Mouse (Mus musculus) frontal cortex, postnatal 25 days (tissue): ENCODE data around the gene Nxn.

Source experiments
- DNase-seq, 2 experiments: peaks; one replicate each; pipeline ENCODE4 v3.0.0; 2022; ENCODE audit warnings: low spot score in 2 of 2

The Nxn gene

DNA sequence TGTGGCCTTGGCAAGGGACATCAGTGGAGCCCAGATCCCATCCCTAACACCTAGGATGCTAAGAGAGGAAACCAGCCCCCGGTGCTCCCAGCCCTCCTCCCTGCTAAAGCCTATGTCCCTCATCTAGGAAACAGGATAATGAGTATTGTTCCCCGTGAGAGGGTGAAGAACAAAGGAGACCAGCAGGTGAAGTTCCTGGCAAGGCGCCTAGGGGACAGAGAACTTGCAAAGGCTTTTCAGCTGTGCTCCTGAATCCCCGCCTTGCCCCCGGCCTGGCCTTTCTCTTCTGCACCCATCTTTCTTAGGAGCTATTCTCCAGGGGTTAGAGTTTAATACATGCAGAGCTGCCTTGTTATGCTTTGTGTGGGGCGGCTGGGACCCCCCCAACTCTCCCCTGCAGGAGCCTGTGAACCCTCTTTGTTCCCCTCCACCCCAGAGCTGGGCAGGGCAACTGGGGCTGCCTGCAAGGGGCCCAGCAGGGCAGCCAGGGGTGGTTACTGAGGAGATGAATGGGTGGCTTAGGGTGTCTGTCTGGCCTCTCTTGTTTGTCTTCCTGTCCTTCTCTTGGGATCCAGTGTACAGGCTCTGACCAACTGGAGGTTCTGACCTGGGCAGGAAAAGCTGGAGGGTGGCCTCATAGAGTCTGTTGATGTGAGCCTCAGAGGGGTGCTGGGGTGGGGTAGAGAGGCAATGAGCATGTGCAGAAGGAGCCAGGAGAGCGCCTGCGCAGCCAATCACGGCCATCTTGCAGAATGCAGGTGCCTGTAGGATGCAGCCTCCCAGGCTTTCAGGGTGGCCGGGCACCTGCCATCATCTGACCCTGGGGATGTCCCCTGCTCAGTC is 138.5 kb downstream of the Nxn start:
- no peak for DNase-seq

DNA sequence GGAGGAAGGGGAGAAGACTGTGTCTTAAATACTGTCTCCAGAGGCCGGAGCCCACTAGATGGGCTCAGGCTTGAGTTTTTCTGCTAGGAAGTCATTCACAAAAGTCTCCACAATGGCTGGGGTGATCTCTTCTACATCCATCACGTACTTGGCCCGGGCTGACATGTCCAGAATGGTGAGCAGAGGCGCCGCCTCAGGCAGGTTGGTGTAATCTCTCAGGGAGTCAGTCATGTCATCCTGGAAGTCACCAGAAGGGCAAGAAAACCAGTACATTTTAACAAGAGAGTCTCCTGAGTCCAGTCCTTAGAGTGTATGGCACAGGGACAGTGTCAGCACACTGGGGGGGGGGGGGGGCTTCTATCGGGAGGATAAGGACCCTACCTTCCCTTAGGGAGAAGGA is 140.4 kb downstream of the Nxn start:
- DNase-seq: no peak

DNA sequence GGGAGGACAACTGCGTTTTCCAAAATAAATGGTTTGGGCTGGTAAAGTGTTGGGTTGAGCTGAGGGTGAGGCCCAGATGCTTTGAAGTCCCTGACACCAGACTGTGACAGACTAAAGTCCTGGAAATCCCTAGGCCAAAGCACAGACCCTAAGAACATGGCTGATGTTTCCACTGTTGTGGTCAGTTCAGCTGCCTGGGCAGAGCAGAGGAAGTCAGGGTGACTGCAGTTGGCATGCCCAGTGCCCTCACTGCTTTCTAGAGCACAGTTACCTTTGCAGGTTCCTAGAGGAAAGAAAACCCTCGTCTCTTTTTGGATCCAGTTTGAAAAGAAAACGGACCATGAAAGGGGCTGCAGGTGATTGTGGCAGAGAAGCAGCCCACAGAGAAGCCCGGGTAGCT is 141.6 kb downstream of the Nxn start:
- no peak for DNase-seq

DNA sequence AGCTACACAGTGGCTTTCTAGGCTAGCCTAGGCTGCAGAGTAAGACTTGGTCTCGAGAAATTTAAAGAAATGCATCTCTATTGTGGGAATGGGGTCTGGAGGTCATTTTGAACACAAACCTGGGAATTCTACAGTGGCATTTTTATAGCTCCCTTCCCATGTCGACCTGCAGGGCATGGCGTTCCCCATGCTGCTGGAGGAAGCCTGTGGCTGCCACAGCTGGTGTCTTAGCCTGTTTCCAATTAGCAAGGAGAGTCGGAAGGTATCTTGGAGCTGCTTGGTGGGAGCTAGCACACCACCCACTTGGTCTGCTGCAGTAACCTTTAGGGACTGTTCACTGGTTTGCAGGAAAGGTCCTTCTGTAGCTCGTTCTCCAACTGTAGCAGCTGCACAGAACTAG is 142.8 kb downstream of the Nxn start:
- DNase-seq: no peak

DNA sequence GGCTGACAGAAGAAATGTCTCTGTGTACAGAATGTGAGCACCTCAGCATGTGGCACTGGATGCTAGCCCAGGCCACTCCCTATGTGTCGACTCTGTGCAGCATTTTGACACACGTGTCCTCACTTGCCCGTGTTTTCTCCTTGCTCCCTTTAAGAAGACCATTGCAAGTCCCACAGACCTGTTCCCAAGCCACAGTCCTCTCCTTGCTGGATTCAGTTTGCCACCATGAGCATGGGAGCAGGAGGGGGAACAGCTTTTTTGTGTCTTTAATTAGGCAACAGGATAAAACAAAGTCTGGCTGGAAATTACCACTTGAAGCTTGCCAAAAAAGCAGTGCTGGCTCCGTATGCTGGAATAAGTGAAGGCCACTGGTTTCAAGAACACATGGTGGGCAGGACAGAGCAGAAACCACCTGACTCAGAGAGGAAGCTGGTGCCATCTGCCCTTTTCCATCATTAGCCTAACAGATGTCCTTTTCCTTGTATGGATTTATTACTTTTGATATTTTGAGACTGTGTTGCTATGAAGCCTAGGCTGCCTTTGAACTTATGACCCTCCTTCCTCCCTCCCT is 143.4 kb downstream of the Nxn start:
- no peak for DNase-seq

DNA sequence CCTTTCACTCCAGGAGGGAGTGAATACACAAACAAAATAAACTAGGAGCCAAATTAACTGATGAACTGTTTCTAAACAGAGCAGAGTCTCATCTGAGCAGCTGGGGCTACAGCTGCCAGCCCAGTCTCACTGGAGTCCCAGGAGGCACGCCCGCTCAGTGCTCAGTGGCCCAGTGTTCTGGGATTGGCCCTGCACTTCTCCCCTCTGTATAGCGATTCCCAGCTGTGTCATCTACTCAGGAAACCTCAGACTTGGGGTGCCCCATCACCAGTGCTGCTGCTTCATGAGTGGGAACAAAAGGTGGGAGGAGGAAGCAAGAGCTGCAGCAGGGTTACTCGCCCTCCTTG is 145.0 kb downstream of the Nxn start:
- no peak for DNase-seq

DNA sequence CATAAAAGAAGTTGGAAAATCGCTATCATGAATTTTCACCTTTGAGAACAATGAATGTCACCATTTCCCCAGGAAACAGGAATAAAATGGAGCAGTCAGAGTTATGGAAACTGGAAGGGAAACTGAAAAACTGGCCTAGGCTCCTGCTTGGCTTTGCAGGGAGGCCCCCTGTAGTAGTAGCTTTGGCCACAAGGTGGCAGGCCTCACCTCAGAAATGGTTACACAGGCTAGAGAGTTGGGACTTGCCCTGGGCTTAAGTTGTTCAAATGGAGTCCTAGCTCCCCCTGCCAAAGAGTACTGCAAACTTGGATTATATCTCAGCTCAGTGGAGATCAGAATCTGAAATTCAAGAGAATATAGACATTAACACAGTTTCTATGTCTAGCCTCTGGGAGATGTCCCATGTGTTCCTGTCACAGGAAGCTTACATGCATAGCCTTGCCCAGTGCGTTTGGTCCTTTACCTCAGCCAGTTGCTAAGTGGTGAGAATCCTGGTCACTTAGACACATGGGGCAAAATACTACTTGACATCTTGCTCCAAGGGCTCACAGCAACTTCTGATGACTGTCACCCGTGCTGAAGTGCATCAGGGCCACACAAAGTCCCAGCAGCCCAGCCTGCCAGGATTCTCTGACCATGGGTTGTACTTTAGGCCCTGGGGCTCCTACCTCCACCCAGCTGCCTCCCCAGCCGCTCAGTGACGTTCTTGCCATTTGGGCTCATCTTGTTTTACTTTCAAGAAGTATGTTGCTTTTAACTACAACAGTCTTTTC is 145.6 kb downstream of the Nxn start:
- peak; percentile 81 to 82 for DNase-seq

DNA sequence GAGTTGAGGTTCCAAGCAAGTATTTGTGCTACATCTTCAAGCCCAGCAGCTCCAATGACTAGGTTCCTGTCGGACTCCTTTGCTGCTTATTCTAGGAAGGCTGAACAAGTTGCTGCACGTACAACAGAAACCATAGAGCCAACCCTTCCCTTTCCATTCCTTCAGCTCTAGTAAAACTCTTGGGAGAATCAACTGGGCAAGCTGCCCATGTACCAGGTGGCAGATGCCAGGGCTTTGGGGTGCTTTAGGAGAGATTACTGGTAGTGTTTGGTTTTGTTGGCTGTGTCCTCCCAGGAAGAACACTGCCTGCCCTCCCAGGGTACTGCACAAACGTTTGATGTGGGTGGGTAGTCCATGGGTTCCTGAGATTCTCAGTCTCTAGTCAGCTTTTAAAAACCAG is 146.9 kb downstream of the Nxn start:
- DNase-seq: no peak

DNA sequence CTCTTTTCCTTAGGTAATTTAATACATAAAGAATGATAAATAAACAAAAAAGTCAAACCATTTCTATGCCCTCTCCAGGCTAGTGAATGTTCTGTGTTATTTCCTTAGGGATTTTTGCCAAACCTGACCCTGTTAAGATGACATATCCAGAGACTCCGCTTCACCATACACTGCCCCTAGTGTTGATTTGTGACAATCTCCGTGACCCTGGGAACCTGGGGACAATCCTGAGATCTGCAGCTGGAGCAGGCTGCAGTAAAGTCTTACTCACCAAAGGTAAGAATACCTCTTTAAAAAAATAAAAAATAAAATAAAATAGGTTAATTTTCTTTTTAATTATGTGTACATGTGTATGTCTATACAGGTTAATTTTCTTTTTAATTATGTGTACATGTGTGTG is 151.7 kb downstream of the Nxn start:
- no peak for DNase-seq

DNA sequence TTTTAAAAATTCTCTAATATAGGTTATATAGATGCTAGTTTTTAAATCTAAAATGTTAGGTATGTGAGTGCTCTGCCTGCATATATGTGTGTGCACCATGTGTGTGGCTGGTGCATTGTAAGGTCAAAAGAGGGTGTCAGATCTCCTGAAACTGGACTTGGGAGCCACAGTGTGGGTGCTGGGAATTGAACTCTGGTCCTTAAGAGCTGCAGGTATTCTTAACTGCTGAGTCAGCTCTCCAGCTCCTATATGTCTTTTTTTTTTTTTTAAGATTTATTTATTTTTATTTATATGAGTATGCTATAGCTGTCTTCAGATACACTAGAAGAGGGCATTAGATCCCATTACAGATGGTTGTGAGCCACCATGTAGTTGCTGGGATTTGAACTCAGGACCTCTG is 152.5 kb downstream of the Nxn start:
- DNase-seq: no peak

DNA sequence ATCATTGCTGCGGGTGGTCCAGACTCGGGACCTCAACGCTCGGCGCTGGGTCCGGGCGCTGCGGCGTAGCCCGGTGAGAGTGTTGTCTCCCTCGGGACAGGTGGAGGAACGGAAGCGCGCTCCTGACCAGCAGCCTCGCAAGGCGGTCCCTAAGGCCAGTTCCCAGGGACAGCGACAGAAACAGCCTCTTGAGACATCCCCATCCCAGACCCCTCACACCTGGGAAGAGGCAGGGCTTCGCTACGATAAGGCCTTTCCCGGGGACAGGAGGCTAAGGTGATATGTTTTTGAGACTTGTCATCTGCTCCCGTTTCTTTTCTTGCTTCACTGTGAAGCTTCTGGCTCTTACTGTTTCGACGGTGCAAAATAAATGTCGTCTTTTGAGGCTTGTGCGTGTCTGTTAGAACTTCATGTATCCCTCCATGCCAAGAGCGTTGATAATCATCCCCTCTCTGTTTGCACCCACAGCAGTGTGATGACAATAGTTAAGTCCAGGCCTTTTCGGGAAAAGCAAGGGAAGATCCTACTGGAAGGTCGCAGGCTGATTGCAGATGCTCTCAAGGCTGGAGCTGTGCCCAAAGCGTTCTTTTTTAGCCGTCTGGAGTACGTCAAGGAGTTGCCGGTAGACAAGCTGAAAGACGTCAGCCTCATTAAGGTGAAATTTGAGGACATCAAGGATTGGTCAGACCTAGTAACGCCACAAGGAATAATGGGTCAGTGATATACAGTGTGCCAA is 155.0 kb downstream of the Nxn start:
- no peak for DNase-seq

DNA sequence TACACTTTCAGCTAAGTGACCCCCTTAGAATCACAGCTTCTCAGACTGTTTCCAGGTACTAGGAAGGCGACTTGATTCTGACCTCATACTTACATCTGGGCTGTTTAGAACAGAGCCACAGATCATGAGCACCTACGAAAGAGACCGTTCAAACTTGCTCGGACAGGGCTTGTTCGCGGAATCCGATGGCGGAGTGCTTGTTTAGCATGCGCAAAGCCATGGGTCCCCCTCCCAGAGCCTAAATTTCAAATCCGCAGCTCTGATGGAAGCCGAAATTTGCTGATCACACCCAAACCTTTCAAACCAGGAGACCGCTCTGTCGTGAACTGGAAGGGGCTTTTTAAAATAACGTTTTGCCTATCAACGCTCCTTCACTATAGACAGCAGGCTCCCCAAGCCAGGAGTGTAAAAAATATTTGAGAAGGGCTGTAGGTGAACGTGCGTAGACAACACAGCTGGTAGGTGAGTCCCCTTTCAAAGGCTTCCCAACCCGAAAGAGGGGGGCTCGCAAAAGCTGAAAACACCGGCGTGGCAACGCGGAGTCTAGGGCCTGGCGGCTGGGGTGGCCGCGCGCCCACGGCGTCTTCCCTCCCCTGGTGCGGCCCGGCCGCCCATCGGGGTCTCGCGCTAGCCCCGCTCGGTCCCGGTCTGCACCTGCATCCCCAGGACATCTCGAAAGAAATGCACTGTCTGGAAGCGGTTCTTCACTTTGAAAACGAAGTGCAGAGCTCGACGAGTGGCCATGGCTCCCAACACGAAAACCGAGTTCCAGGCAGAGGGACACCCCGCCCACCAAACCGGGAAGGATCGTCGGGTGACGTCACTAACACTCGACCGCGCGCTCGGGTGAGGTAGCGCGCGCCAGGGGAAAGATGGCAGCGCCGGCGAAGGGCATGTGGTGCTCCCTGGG is 155.8 kb downstream of the Nxn start, which contains the start of the genes Mrm3 and Glod4:
Mrm3 (plus strand) TSS at position 815 of the 910 bp plus-strand sequence.
Glod4 (minus strand) TSS at position 825 of the 910 bp plus-strand sequence.
- DNase-seq: peak; percentile 81 to 90

DNA sequence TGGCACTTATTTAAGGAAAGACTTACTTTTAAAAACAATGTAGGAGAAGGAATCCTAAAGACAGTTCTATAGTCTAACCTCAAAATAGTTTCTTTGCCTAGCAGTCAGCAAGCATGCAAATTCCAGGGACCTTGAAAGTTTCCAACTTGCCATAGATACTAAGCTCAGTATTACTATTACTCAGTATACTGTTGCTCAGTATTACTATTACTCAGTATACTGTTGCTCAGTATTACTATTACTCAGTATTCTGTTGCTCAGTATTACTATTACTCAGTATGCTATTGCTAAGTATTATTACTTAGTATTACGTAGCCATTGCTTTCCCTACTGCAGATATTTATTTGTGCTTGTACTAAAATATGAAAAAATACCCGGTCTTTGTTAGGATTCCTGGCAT is 159.2 kb downstream of the Nxn start:
- DNase-seq: no peak

DNA sequence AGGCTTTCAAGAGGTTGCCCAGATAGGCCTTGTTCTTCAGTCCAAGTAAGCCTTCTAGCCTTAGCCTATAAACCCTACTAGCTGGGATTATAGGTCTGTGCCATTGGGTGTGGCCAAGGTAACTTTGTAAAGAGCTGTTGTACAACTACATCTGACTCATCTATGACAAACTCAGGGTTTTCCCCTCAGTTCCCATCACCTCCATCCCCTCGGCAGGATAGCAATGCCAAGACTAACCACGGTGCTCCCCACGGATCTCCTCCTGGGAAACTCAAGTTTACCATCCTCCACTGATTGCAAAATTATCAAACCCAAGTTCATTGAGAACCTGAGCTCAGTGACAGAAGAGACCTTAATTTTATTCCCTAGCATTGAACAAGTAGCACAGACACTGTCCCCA is 162.8 kb downstream of the Nxn start:
- no peak for DNase-seq

DNA sequence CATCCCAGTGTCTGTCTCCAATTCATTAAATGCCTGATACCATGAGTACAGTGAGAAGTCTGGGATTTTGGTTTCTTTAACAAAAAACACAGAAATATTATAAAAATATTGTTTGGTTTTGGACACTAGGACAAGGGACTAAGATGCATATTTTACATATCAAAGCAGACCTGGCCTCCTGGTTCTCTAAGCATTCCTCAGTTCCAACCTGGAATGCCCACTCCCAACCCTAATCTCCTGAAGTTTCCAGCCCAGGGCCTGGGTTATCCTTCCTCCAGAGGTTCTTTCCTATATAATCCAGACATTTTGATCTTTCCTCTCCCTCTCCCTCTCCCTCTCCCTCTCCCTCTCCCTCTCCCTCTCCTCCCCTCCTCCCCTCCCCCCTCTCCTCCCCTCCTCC is 173.9 kb downstream of the Nxn start:
- DNase-seq: no peak

DNA sequence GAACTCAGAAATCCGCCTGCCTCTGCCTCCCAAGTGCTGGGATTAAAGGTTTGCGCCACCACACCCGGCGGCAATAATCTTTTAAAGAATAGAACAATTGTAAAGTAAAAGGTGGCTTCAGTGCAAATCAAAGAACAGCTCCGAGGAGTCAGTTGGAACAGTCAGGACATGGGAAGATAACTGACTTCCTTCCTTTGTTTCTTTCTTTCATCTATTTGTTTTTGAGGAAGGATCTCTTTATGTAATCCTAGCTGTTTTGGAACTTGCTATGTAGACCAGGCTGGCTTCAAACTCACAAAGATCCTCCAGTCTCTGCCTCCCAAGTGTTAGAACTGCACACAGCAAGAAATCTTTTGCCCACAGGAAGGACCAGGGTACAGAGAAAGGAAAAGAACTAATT is 174.3 kb downstream of the Nxn start:
- no peak for DNase-seq

DNA sequence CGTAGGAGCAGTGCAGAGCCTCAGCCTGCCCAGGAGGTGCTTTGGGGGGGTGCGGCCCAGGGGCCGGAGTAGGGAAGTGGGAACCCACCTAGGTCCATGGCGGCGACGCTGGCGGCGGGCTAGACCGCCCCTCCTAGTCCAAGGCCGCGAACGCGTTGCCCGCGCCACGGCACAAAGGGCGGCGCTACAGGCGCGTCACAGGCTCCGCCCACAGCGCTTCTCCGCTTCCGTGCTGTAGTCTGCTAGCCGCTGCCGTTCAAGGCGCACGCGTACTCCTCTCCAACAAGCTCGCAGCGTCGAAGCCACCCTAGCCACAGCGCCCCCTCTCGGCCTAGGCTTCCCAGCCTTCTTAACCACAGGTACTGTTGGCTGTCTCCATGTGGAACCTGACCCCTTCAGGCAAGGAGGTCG is 181.5 kb downstream of the Nxn start, which contains the start of the genes Dbil5 and Gemin4:
Dbil5 (plus strand) TSS at position 219 of the 411 bp plus-strand sequence.
Gemin4 (minus strand) TSS at position 275 of the 411 bp plus-strand sequence.
- peak; percentile 90 to 96 for DNase-seq

DNA sequence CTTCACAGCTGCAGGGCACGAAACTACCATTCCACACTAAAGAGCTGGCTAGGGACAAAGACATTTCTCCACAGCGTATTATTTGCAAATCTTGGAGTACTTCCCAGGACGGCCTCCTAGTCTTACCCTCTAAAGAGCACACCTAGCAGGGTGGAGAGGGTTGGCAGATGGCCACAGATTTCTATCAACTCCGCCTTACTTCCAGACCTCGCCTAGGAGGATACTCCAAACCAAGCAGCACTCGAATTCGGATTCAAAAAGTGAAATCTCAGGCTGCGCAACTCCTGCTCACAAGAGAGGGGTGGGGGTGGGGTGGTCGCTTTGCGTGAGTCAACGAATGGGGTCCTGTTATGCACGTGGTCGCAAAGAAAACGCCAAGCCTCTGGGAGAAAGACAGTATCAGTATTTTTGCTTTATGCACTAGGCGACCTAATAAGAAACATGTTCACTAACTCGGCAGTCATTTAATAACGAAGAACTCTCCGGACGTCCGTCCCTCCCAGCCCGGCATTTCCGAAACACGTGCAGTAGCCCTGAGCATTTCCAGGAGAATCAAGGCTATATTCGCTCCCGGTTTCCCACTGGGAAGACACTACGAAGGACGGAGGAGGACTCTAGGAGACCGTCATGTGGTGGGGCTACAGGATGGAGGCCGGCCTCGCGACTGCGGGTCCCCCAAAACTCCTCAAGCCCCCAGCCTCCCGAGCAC is 182.1 kb downstream of the Nxn start:
- DNase-seq: peak in 1 of 2 experiments; percentile 20

DNA sequence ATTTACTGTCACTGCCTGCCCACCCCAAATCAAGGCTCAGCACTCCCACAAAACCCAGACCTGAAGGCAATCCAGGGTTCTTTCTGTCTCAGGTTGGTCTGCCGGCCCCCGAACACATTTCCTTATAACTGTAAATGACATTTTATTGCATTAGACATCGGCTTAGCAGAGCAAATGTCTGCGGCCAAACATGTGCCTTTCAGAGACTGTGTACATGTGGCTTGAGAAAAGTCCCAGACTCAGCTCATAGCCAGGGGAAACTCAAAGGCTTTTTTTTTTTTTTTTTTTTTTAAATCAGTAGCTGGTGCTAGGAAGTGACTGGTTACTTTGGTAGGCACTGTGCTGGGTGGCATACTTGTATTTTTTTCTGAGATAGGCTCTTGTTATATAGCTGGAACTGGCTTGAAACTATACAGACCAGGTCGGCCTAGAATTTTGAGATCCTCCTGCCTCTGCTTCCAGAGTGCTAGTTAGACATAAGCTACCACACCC is 182.8 kb downstream of the Nxn start:
- DNase-seq: no peak

DNA sequence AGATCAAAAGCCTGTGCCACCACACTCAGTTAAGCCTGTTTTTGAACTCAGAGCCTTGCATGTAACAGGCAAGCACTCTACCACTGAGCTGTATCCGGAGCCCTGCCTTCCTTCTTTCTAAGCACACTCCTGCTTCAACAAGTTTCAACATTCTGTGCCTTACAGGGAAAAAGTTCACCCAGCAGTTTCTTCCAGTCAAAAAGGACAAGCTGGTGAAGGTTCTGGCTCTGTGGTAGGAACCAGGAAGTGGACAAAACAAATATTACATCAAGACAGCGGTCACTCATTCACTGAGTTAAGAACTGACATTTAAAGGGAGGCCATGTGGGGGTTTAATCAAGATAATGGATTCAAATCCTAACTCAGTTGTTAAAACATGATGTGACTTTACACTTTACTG is 183.9 kb downstream of the Nxn start:
- DNase-seq: no peak
